Mouse (Mus musculus) C2C12 (cell line): ENCODE data around the gene Babam2.

ENCODE experiments used
- CTCF ChIP-seq: IDR thresholded peaks from one replicate; pipeline ENCODE4 v1.5.1; 2011; ENCODE audit not compliant: control insufficient read depth, insufficient read depth, insufficient read length
- MAX ChIP-seq: IDR thresholded peaks from one replicate; pipeline ENCODE4 v1.6.1; 2011; ENCODE audit warnings: mild to moderate bottlenecking, control low read depth

DNA sequence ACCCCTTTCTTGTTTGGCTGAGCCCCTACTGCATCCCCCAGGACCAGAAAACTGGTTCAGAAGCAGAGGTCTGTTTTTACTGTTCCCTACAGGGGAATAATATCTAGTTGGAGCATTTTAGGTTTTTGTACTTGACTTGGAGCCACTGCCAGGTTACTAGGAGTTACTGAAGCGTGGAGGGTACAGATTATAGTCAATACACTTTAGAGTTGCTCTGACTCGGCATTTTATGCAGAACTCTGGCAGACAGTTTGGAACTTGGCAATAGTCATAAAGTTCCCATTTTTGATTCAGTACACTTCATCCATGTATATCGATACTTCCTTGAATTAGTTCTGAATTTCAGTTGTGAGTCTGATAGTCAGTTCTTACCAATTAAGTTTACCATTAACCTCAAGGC is 202.4 kb downstream of the Babam2 start:
- TF ChIP-seq CTCF (no peak), MAX (no peak)
